Mouse (Mus musculus) ES-Bruce4 (cell line): ENCODE measurements at regions not wholly inside any gene's neighbourhood (a gene's known extent, or its start where the extent isn't known, plus 50 kb on each side); places are given as distances from the start of the nearest gene placed in this dataset.
"Not testable (repeated sequence)": the region's sequence is repeated elsewhere in the genome, so short reads cannot be mapped to it uniquely, and the experiment has no call there.

Experiments used
- CTCF ChIP-seq: IDR thresholded peaks from one replicate; pipeline ENCODE4 v1.8.1; 2011; ENCODE audit warnings: low read depth, low read length
- EP300 ChIP-seq: IDR thresholded peaks from 2 replicates; pipeline ENCODE4 v1.6.1; 2011; ENCODE audit warnings: low read depth, low read length; ENCODE audit not compliant: insufficient read depth
- POLR2A ChIP-seq: IDR thresholded peaks from one replicate; pipeline ENCODE4 v1.8.1; 2011; ENCODE audit warnings: low read length; ENCODE audit not compliant: insufficient read depth

DNA sequence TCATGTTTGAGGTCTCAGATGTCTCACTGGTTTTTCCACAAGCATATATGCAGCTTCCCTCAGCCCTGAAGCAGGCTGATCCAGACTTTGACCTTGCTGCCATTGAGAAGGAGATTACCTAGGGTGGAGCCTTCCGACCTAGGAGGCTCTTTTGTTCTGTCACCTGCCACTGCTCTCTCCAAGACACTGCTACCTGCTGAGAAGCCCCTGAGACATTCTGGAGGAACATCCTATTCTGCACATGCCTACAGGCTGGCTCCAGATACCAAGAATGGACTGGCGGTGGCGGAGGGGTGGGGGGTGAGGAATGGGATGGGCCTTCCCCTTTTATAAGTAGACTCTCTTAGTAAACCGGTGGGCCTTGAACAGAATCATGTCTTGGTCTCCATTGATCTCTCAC is 4692.1 kb upstream of the Gm7489 start:
- TF ChIP-seq POLR2A, CTCF, EP300: not testable (repeated sequence)
